Mouse (Mus musculus): ENCODE measurements around the gene Olfr631.

- TF ChIP-seq CTCF (IDR thresholded peaks at IDR 0.05; ENCODE audit: control insufficient read depth, insufficient read depth, low read length) = no peak
- TF ChIP-seq POLR2A (IDR thresholded peaks at IDR 0.05; ENCODE audit: borderline replicate concordance, control insufficient read depth, low read depth, low read length) = no peak
Measured at GRCm38 (mm10) chr7:103928525-103928924, at the start of gene Olfr631.

All from bone marrow, adult 2 months (tissue).